Mouse (Mus musculus): ENCODE results near the gene Acox1.

The Acox1 gene

DNA sequence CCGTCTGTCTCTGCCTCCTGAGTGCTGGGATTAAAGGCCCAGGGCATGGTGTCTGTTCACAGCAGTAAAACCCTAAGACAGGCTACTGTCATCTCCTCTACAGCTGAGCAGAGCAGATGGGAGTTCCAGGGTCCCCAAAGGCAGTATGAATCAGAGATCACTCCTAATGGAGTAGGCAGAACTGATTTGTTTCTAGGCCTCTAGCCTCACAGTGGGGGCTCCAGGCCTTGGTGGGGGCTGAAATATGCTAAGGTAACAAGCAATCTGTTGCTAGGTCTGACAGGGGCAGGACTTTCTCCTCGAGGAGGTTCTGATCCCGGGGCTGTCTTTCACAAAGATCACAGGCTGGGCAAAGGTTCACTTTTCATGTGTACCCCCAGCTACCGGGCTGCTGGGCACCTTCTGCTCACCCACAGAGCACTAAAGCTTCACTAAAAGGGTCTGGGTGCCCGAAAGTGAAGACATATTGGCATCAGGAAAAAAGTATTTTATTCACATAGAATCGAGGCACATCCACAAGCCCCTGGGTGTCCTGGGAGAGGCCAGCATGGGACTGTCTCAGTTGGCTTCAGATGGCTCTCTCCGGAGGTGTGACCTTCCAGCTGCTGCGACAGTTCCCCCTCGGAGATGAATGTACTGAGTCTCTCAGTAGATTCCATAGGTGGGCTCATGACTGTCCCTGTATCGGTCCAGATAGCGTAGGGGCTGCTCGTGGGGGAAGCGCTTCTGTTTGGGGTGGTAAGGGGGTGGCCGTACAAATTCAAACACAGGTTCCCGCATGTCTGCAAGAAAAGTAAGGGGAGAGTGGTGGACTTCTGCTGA lies 67.3 kb downstream of the Acox1 start:
- DNase-seq (ENCODE audit: low read depth in 1 of 2, low spot score in 2 of 2): no peak

DNA sequence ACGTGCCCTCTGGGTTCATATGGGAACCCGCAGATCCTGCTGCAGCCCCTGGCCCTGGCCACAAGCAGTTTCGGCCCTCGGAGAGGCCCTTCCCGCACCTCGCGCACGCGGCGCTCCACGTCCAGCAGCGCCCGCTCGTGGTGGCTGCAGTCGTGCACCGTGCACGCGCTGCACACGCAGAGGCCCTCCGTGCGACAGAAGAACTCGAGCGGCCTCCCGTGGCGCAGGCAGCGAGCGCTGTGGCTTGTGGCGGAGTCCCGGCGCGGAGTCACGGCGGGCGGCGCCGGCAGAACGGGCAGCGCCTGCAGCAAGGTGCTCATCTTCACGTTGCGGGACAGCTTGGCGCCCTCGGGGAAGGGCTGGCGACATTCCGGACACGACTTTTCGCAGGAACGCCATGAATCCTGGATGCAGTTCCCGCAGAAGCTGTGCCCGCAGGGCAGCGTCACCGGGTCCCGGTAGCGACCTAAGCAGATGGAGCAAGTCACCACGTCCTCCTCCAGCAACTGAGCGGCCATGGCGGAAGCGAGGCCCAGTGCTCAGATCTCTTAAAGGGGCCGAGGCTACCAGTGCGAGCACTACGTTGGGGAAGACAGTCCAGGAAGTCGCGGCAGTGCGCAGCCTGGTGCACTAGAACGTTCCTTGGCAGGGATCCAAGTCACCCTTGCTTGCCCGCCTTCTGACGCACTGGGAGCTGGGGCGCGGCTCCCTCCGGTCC lies 68.2 kb downstream of the Acox1 start, which contains the start of gene Trim65:
Gene Trim65, minus strand, starts transcription at position 641 of the 718 bp plus-strand sequence.
- DNase-seq (ENCODE audit: low read depth in 1 of 2, low spot score in 2 of 2): peak; percentile 75 to 82

DNA sequence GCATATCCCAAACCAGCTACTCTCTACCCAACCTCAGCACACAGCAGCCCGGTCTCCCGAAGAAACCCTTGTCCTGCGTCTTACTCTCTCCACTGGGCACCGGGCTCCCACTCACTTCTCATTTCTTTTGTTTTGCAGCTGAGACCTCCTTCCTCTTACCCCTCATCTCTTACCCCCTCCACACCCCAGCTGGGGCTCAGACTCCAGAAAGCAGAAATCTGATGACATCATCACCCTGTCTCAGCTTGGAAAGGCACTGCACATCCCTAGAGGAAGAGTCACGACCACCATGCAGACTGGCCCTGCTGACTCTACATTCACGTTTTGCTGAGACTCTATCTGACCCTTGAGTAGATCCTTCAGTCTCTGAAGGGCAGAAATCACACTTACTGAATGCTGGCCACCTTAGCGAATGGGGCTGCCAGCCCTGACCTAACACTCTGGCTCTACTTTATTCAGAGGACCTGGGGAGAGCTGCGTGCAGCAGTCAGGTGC lies 68.8 kb downstream of the Acox1 start:
- DNase-seq (ENCODE audit: low read depth in 1 of 2, low spot score in 2 of 2): no peak

DNA sequence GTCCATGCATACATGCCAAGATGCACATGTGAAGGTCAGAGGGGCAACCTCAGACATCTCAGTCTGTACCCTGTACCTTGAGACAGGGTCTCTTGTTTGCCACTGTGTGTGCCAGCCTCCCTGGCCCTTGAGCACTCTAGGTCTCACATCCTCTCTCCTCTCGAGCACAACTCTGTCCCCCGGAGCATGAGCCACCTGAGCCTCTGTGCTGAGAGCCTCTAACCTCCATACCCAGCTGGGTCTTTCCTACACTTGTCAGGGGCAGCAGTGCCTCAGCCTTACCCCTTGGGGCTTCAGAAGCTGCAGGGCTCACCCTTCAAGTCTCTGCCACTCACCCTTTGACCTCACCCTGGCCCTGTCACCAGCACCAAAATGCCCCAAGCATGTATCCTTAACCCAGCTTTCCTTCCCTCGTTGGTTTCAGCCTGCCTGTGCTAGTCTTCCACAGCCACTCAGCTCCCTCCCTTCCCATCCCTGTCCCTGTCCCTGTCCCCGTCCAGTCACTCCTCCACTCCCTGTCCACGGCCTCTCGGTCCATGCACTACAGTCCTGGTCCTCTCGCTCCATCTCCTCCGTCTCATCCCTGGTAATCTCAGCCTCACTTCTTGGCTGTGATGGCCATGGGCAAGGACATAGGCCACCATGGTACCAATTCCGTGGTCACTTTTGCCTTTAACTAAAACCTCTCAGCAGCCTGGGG lies 69.6 kb downstream of the Acox1 start:
- DNase-seq (ENCODE audit: low read depth in 1 of 2, low spot score in 2 of 2): no peak

DNA sequence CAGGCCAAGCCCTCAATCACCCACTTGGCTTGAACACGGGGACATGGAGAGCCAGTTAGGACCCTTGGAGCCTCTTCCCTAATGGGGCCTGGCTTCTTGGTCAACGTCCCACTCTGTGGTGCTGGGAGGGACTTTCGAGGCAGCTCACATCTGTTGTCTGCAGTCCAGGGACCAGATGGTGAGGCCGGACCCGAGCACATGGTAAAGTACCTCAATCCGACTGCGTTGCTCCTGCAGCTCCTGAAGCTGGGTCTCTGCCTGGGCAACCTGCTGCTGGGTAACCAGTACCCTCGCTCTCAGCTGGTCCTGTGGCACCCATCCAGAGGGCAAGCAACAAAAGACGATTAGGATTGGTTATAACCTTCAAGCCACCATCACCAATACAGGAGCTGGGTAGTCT lies 70.9 kb downstream of the Acox1 start:
- no peak for DNase-seq (ENCODE audit: low read depth in 1 of 2, low spot score in 2 of 2)

DNA sequence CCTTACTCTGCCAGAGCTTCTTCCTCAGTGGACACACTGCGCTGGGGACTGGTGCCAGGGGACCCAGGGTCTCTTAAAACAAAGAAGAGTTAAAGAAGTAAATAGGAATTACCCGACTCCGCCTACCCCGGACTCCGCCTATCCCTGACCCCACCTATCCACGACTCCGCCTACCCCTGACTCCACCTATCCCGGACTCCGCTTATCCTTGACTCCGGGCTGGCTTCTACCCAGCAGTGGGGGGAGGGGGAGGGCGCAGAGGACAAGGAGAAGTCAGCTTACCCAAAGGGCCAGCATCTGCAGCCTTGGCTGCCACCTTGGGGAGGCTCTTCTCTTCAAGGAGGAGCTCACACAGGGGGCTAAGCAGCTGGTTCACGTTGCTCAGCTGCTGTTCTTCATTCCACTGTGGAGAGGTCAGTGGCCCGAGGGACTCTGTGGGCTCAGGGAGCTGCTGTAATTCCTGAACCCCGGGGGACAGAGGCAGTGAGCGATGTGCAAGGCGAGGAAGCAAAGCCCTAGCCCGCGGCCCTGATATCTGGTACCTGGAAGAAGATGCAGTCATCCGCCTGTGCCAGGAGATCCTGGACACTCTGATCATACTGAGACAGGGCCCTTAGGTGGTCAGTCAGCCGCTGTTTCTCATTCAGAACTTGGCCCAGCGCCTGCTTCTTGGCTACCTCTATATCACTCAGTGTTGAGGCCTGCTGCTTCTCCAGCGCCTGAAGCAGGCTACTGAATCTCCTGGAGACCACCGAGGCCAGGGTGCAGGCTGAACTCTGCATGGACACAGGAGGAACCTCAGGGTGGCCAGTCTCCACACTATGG lies 71.5 kb downstream of the Acox1 start, which contains the start of gene Trim47:
Gene Trim47, minus strand, starts transcription at position 55 of the 825 bp plus-strand sequence.
- DNase-seq (ENCODE audit: low read depth in 1 of 2, low spot score in 2 of 2): no peak

DNA sequence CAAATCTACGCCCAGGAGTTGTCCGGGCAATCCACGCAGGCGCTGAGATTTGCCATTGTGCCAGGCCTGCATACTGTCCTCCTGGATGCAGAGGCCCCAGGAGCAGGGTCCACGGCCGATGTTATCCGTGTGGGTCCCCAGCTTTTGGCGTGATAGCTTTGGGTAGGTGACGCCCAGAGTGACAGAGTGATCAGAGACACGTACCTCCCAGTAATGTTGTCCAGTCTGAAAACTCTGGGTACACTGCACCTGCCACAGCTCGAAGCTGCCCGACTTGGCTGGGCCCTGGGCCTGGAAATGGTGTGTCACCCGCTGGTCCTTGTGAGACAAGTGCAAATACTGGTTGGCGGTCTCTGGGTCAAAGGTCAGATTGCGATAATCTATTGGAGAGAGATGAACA lies 72.6 kb downstream of the Acox1 start:
- no peak for DNase-seq (ENCODE audit: low read depth in 1 of 2, low spot score in 2 of 2)

Measured in monocyte, adult 2 months (primary cell).